Mouse (Mus musculus): ENCODE measurements around the gene Hyal3. TPM values are rescaled to one million over a fixed set of nuclear protein-coding genes. Genes with fewer than 3 reads are reported as not detected.

Gene Hyal3
- polyA plus RNA-seq (2016; fragmentation: Nextera tagmentation; extraction: Ambion mirVana) = 0.84 and 1.5 TPM in 2 replicates

- Histone ChIP-seq H3K4me1 (peaks cover 43% of the 10 kb centered on the region), H3K4me3 (peak within 1 kb of the TSS; percentile 55), H3K9me3 (no peaks in the 10 kb centered on the region), H3K4me2 (replicated peaks) (peak within 1 kb of the TSS; percentile 95), H3K27ac (peak within 1 kb of the TSS; percentile 38; the same call in 1 of the 2 replicates), H3K27me3 (replicated peaks) (no peaks in the 10 kb centered on the region), H3K9ac (peak within 1 kb of the TSS; percentile 71), H3K36me3 (peaks cover 9% of the 10 kb centered on the region)
- WGBS = 2% methylated on average over 32 of the region's 32 CpGs
- ATAC-seq (ENCODE audit: low FRiP score, low read depth) = peak; percentile 54
Measured at GRCm38 (mm10) chr9:107580501-107581317, at the start of gene Hyal3. Hyal3 (plus strand) TSS chr9:107580818.

DNA sequence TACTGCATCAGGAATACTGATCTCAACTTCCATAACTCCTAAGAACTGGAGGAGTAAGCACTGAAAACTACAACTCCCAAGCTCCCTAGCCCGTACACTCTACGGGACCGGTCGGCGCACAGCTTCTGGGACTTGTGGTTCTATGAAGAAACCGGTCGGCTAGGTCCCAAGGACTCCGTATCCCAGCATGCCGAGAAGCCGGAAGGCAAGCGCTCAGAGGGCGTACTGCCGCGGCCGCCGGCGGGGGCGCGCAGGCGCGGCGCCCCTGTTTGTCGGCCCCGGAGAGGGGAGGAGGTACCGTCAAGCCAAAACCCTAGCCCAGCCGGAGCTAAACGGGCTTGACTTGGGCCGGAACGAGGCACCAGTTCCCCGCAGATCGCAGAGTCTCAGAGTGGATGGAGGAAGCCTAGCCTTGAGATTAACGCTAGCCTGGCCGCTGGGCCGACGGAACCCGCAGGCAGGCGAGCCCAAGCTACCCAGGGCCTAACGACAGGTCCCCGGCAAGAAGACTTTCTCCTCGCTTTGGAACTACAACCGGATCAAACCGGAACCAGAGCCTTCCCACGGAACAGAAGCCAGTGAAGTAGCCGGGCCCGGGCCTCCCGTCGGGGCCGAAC lies 46.7 kb upstream of the Hyal3 start, which contains the start of gene Tmem115:
Gene Tmem115, plus strand, starts transcription at position 155 of the 617 bp plus-strand sequence.
- ATAC-seq (ENCODE audit: low FRiP score, low read depth) = peak; percentile 99
- Histone ChIP-seq H3K36me3 (peaks cover 14% of the 10 kb centered on the region), H3K9me3 (no peaks in the 10 kb centered on the region), H3K9ac (peak within 1 kb of the TSS; percentile 88), H3K4me2 (replicated peaks) (peak within 1 kb of the TSS; percentile 100), H3K4me1 (peaks cover 34% of the 10 kb centered on the region), H3K27me3 (replicated peaks) (no peaks in the 10 kb centered on the region), H3K27ac (no peak within 1 kb of the TSS), H3K4me3 (peak within 1 kb of the TSS; percentile 77)
- under 1% methylated on average over 48 of the region's 48 CpGs for WGBS

- Histone ChIP-seq H3K27ac (no peak overlapping the region), H3K9ac (peak overlapping the region; percentile 88), H3K36me3 (peaks cover 22% of the 10 kb centered on the region), H3K4me3 (peak overlapping the region; percentile 77), H3K4me2 (replicated peaks) (peak overlapping the region; percentile 100), H3K27me3 (replicated peaks) (no peaks in the 10 kb centered on the region), H3K4me1 (peaks cover 34% of the 10 kb centered on the region), H3K9me3 (no peaks in the 10 kb centered on the region)
- peak; percentile 29 for ATAC-seq (ENCODE audit: low FRiP score, low read depth)
- WGBS = under 1% methylated on average over 40 of the region's 40 CpGs
Measured at GRCm38 (mm10) chr9:107534408-107535202, 46.0 kb upstream of the Hyal3 start.

- Histone ChIP-seq H3K4me2 (replicated peaks) (no peak overlapping the region), H3K36me3 (peaks cover 30% of the 10 kb centered on the region), H3K9ac (no peak overlapping the region), H3K27me3 (replicated peaks) (no peaks in the 10 kb centered on the region), H3K9me3 (no peaks in the 10 kb centered on the region), H3K4me1 (peaks cover 54% of the 10 kb centered on the region), H3K4me3 (no peak overlapping the region), H3K27ac (no peak overlapping the region)
- no peak for ATAC-seq (ENCODE audit: low FRiP score, low read depth)
- WGBS = 93% methylated on average over 7 of the region's 7 CpGs
Measured at GRCm38 (mm10) chr9:107538231-107538630, 42.4 kb upstream of the Hyal3 start.

- no peak for ATAC-seq (ENCODE audit: low FRiP score, low read depth)
- 95% methylated on average over 3 of the region's 3 CpGs for WGBS
- Histone ChIP-seq H3K36me3 (peaks cover 35% of the 10 kb centered on the region), H3K4me3 (no peak overlapping the region), H3K4me1 (peaks cover 54% of the 10 kb centered on the region), H3K27me3 (replicated peaks) (no peaks in the 10 kb centered on the region), H3K9me3 (no peaks in the 10 kb centered on the region), H3K4me2 (replicated peaks) (no peak overlapping the region), H3K9ac (no peak overlapping the region), H3K27ac (no peak overlapping the region)
Measured at GRCm38 (mm10) chr9:107538711-107539110, 41.9 kb upstream of the Hyal3 start.

- Histone ChIP-seq H3K27ac (no peak overlapping the region), H3K36me3 (peaks cover 46% of the 10 kb centered on the region), H3K9ac (no peak overlapping the region), H3K9me3 (no peaks in the 10 kb centered on the region), H3K4me2 (replicated peaks) (no peak overlapping the region), H3K27me3 (replicated peaks) (no peaks in the 10 kb centered on the region), H3K4me3 (no peak overlapping the region), H3K4me1 (peaks cover 47% of the 10 kb centered on the region)
- WGBS = 93% methylated on average over 8 of the region's 8 CpGs
- no peak for ATAC-seq (ENCODE audit: low FRiP score, low read depth)
Measured at GRCm38 (mm10) chr9:107539940-107540339, 40.7 kb upstream of the Hyal3 start.

DNA sequence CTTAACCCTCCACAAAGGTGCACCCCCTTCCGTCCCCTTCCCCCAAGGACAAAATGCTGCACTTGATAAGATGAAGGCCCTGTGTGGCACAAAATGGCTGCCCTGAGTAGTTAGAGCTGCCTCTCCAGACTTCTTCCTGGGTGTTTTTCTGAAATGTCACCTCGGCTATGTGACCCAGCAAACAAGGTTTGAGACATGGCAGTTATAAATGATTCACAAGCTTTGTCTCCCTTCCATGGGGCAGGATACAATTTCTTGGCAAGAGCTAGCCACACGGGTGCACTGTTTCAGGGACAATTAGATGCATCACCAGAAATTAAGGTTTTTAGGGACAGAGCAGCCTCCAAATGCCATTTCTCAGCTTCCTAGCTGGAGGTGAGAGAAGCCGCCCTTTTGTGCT lies 40.2 kb upstream of the Hyal3 start:
- Histone ChIP-seq H3K27me3 (replicated peaks) (no peaks in the 10 kb centered on the region), H3K27ac (no peak overlapping the region), H3K4me3 (no peak overlapping the region), H3K9ac (no peak overlapping the region), H3K36me3 (peaks cover 50% of the 10 kb centered on the region), H3K4me1 (peaks cover 43% of the 10 kb centered on the region), H3K9me3 (no peaks in the 10 kb centered on the region), H3K4me2 (replicated peaks) (peak overlapping the region; percentile 90; the same call in 1 of the 2 replicates)
- WGBS = 73% methylated on average over 4 of the region's 4 CpGs
- ATAC-seq (ENCODE audit: low FRiP score, low read depth) = no peak

DNA sequence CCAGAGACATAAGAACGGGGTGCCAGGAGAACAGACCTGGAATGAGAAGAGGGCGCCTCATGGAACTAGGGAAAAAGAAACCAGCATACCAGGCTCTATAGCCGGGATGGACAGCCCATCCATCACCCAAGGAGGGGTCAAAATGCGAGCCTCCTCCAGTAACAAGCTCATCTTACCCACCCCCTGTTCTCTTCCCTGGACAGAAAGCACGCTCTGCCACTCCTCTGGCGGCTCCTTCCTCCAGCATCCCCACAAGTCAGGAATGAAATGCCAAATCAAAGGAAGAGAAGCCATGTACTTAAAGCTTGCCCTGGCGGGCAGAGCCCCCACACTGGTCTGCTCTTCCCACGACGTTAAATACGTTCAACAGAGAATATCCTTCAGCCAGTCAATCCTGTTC lies 39.6 kb upstream of the Hyal3 start:
- ATAC-seq (ENCODE audit: low FRiP score, low read depth) = no peak
- Histone ChIP-seq H3K27ac (no peak overlapping the region), H3K9ac (peak overlapping the region; percentile 69; the same call in 1 of the 2 replicates), H3K36me3 (peaks cover 50% of the 10 kb centered on the region), H3K9me3 (no peaks in the 10 kb centered on the region), H3K4me1 (peaks cover 37% of the 10 kb centered on the region), H3K27me3 (replicated peaks) (no peaks in the 10 kb centered on the region), H3K4me3 (peak overlapping the region; percentile 65), H3K4me2 (replicated peaks) (peak overlapping the region; percentile 90)
- WGBS = 30% methylated on average over 10 of the region's 10 CpGs

DNA sequence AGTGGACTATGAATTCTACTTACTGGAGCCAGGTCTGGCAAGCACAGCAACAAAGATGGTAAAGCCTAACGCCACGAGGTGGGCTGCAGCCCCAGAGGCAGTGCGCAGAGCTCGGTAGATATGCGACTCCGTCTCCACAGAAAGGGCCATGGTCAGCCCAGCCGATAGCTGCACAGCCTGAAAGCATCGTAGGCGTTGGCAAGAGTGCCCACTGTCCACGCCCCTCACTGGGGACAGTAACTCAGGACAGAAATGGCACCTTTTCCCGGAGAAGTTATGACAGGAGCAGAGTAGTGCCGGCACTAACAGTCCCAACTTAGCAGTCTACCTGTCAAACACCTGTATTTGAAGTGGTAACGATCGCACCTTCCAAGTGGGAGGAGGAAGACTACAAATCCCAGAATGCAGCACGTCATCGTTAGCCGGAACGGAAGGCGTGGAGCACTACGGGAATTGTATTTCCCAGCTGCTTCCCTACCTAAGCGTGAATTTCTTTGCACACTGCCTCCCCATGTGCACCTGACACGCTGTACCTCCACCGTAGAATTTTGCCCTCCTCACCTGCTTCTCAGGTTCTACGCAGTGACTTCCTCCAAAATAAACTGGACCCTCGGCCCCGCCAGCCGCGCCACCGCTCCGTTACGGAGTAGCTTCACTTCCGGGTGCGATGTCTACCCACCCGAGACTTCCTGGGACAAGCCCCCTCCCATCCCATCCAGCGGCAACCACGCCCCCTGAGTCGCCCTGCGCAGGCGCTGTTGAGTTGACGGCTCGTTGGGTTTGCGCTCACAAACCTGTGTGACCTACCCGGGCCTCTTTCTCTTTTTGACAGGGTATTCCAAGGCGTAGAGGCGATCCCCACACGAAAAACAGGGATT lies 38.9 kb upstream of the Hyal3 start, which contains the start of the genes Cyb561d2 and Nprl2:
Gene Cyb561d2, minus strand, starts transcription at position 720 of the 878 bp plus-strand sequence.
Gene Nprl2, plus strand, starts transcription at position 753 of the 878 bp plus-strand sequence.
- Histone ChIP-seq H3K4me2 (replicated peaks) (peak within 1 kb of the TSS; percentile 90), H3K4me3 (peak within 1 kb of the TSS; percentile 65), H3K27me3 (replicated peaks) (no peaks in the 10 kb centered on the region), H3K9me3 (no peaks in the 10 kb centered on the region), H3K36me3 (peaks cover 50% of the 10 kb centered on the region), H3K9ac (peak within 1 kb of the TSS; percentile 69), H3K4me1 (peaks cover 34% of the 10 kb centered on the region), H3K27ac (no peak within 1 kb of the TSS)
- under 1% methylated on average over 46 of the region's 46 CpGs for WGBS
- peak; percentile 81 for ATAC-seq (ENCODE audit: low FRiP score, low read depth)

DNA sequence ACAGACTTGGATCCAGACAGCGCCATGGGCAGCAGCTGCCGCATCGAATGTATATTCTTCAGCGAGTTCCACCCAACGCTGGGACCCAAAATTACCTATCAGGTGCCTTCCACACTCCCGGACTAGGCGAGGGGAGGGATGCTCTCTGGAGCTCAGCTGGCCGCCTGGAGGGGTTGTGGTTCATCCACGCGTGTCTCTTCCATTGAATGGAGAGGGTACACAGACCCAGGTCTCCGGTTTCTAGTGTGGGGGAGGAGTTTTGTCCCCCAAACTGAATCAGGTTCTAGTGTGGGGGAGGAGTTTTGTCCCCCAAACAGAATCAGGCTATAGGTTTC lies 38.3 kb upstream of the Hyal3 start:
- H3K4me1 ChIP-seq = peaks cover 34% of the 10 kb centered on the region
- H3K9me3 ChIP-seq = no peaks in the 10 kb centered on the region
- peak; percentile 13 for ATAC-seq (ENCODE audit: low FRiP score, low read depth)
- peak overlapping the region; percentile 65 for H3K4me3 ChIP-seq
- WGBS = 2% methylated on average over 11 of the region's 11 CpGs
- peaks cover 50% of the 10 kb centered on the region for H3K36me3 ChIP-seq
- peak overlapping the region; percentile 90 for H3K4me2 ChIP-seq (replicated peaks)
- H3K9ac ChIP-seq = peak overlapping the region; percentile 69
- H3K27me3 ChIP-seq (replicated peaks) = no peaks in the 10 kb centered on the region
- H3K27ac ChIP-seq = no peak overlapping the region

GRCm38 (mm10) chr9:107542721-107543120 lies 37.9 kb upstream of the Hyal3 start:
- Histone ChIP-seq H3K4me1 (peaks cover 34% of the 10 kb centered on the region), H3K27ac (no peak overlapping the region)
- no peak for ATAC-seq (ENCODE audit: low FRiP score, low read depth)

More at GRCm38 (mm10) chr9:107542721-107543120, 37.9 kb upstream of the Hyal3 start:
- H3K9ac ChIP-seq = peak overlapping the region; percentile 69
- peak overlapping the region; percentile 65 for H3K4me3 ChIP-seq
- peak overlapping the region; percentile 90 for H3K4me2 ChIP-seq (replicated peaks)
- H3K27me3 ChIP-seq (replicated peaks) = no peaks in the 10 kb centered on the region
- H3K36me3 ChIP-seq = peaks cover 47% of the 10 kb centered on the region
- H3K9me3 ChIP-seq = no peaks in the 10 kb centered on the region
- WGBS = 57% methylated on average over 8 of the region's 8 CpGs

Data from neural tube, embryonic 12.5 days (tissue).